Mouse (Mus musculus): ENCODE results near the gene Ank2.

Ank2 gene

GRCm38 (mm10) chr3:127172697-127173096, 326.5 kb downstream of the Ank2 start:
- no peak for DNase-seq (ENCODE audit: low read depth)

- no peak for DNase-seq (ENCODE audit: low read depth)
Measured at GRCm38 (mm10) chr3:127170246-127170645, 328.9 kb downstream of the Ank2 start.

- DNase-seq (ENCODE audit: low read depth) = no peak
Measured at GRCm38 (mm10) chr3:127169114-127169513, 330.0 kb downstream of the Ank2 start.

GRCm38 (mm10) chr3:127163749-127164148, 335.4 kb downstream of the Ank2 start:
- DNase-seq (ENCODE audit: low read depth) = no peak

- DNase-seq (ENCODE audit: low read depth) = no peak
Measured at GRCm38 (mm10) chr3:127161998-127162712, 337.0 kb downstream of the Ank2 start.

- DNase-seq (ENCODE audit: low read depth) = no peak
Measured at GRCm38 (mm10) chr3:127161085-127161837, 337.9 kb downstream of the Ank2 start.

GRCm38 (mm10) chr3:127157706-127158105, 341.4 kb downstream of the Ank2 start:
- no peak for DNase-seq (ENCODE audit: low read depth)

GRCm38 (mm10) chr3:127156080-127156479, 343.1 kb downstream of the Ank2 start:
- DNase-seq (ENCODE audit: low read depth) = no peak

- no peak for DNase-seq (ENCODE audit: low read depth)
Measured at GRCm38 (mm10) chr3:127153861-127154260, 345.3 kb downstream of the Ank2 start.

GRCm38 (mm10) chr3:127153443-127153842, 345.7 kb downstream of the Ank2 start:
- DNase-seq (ENCODE audit: low read depth) = no peak

GRCm38 (mm10) chr3:127148648-127149047, 350.5 kb downstream of the Ank2 start:
- no peak for DNase-seq (ENCODE audit: low read depth)

GRCm38 (mm10) chr3:127140590-127140989, 358.6 kb downstream of the Ank2 start:
- DNase-seq (ENCODE audit: low read depth) = no peak

GRCm38 (mm10) chr3:127139638-127140037, 359.5 kb downstream of the Ank2 start:
- no peak for DNase-seq (ENCODE audit: low read depth)

GRCm38 (mm10) chr3:127137508-127137907, 361.6 kb downstream of the Ank2 start:
- DNase-seq (ENCODE audit: low read depth) = no peak

- no peak for DNase-seq (ENCODE audit: low read depth)
Measured at GRCm38 (mm10) chr3:127134062-127134461, 365.1 kb downstream of the Ank2 start.

GRCm38 (mm10) chr3:127131048-127131447, 368.1 kb downstream of the Ank2 start:
- DNase-seq (ENCODE audit: low read depth) = no peak

- DNase-seq (ENCODE audit: low read depth) = no peak
Measured at GRCm38 (mm10) chr3:127130167-127130770, 368.9 kb downstream of the Ank2 start.

GRCm38 (mm10) chr3:127129750-127130149, 369.4 kb downstream of the Ank2 start:
- DNase-seq (ENCODE audit: low read depth) = no peak

- DNase-seq (ENCODE audit: low read depth) = no peak
Measured at GRCm38 (mm10) chr3:127127611-127128010, 371.5 kb downstream of the Ank2 start.

GRCm38 (mm10) chr3:127126220-127126619, 372.9 kb downstream of the Ank2 start:
- DNase-seq (ENCODE audit: low read depth) = no peak

GRCm38 (mm10) chr3:127124375-127124993, 374.7 kb downstream of the Ank2 start:
- no peak for DNase-seq (ENCODE audit: low read depth)

GRCm38 (mm10) chr3:127123376-127123775, 375.8 kb downstream of the Ank2 start:
- no peak for DNase-seq (ENCODE audit: low read depth)

GRCm38 (mm10) chr3:127118777-127119176, 380.4 kb downstream of the Ank2 start:
- no peak for DNase-seq (ENCODE audit: low read depth)

Data from 416B (cell line).